Mouse (Mus musculus): ENCODE measurements around the gene Ano6. TPM values are rescaled to one million over a fixed set of nuclear protein-coding genes. Genes with fewer than 3 reads are reported as not detected.

Gene Ano6
- total and polyA plus RNA-seq, 3 experiments, result 14.1 to 19.6 (median 17.3) TPM

DNA sequence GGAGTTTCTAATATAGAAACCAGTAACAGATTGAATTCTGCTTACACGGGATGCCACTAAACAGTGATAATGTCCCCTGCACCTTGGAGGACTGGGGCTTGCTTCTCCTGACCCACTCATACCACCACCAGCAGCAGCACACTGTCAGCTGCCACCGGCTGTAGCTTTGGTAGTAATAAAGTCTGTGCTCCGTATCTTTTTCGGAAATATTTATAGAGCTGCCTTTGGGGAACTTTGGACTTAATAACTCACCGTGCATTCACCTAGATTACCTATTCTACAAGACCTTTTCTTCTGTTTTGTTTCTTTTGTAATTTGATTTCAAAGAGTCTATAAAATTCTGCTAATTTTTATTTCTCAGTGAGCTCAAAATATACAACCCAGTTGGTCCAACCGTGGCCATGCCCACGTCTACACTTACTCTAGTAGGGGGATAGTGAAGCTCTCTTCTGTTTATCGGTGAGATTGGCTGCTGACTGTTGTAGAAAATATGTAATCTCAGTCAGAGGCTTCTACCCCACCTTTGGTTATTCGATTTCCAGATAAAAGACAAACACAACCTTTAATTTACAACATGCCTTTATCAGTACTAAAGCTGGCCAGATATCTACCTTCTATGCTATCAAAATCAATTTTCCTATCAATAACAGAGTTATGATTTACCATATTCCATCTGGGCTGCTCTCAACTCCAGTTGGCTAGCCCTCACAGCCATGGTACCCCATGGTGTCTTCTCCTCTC, 15.8 kb upstream of the Ano6 start:
- H3K9ac ChIP-seq (ENCODE audit: low read depth, low read length), result no peak overlapping the region
- H3K79me2 ChIP-seq (replicated peaks; ENCODE audit: control insufficient read depth, insufficient read depth, low read length), result no peaks in the 10 kb centered on the region
- intact Hi-C loops (cut with DNase I), result no loop called here
- no peaks in the 10 kb centered on the region for H3K27me3 ChIP-seq (ENCODE audit: control insufficient read depth, insufficient read depth, low read length)
- no peak overlapping the region for H3K4me3 ChIP-seq
- no peaks in the 10 kb centered on the region for H3K36me3 ChIP-seq (ENCODE audit: control insufficient read depth, insufficient read depth, low read length)
- no peak overlapping the region for H3K27ac ChIP-seq
- no peak for DNase-seq
- 93% methylated on average over 9 of the region's 9 CpGs for WGBS
- H3K4me1 ChIP-seq (ENCODE audit: control insufficient read depth, insufficient read depth, low read length), result no peaks in the 10 kb centered on the region
- no peak for TF ChIP-seq CTCF (IDR thresholded peaks at IDR 0.05)
- no peak for TF ChIP-seq EP300 (IDR thresholded peaks at IDR 0.05; ENCODE audit: insufficient read depth, low read depth, low read length)
- TF ChIP-seq POLR2A (IDR thresholded peaks at IDR 0.05; ENCODE audit: insufficient read depth, low read depth, low read length), result no peak

GRCm38 (mm10) chr15:95777743-95778142, 12.9 kb upstream of the Ano6 start:
- intact Hi-C loops (cut with DNase I), result no loop called here
- Histone ChIP-seq H3K79me2 (replicated peaks; ENCODE audit: control insufficient read depth, insufficient read depth, low read length) (no peaks in the 10 kb centered on the region), H3K36me3 (ENCODE audit: control insufficient read depth, insufficient read depth, low read length) (no peaks in the 10 kb centered on the region), H3K27me3 (ENCODE audit: control insufficient read depth, insufficient read depth, low read length) (no peaks in the 10 kb centered on the region), H3K4me3 (no peak overlapping the region), H3K27ac (no peak overlapping the region), H3K9ac (ENCODE audit: low read depth, low read length) (no peak overlapping the region), H3K4me1 (ENCODE audit: control insufficient read depth, insufficient read depth, low read length) (no peaks in the 10 kb centered on the region)
- WGBS, result 89% methylated on average over 2 of the region's 2 CpGs
- no peak for TF ChIP-seq CTCF (IDR thresholded peaks at IDR 0.05)
- TF ChIP-seq POLR2A (IDR thresholded peaks at IDR 0.05; ENCODE audit: insufficient read depth, low read depth, low read length), result no peak
- TF ChIP-seq EP300 (IDR thresholded peaks at IDR 0.05; ENCODE audit: insufficient read depth, low read depth, low read length), result no peak
- DNase-seq, result no peak

- H3K27ac ChIP-seq, result no peak overlapping the region
- no peaks in the 10 kb centered on the region for H3K27me3 ChIP-seq (ENCODE audit: control insufficient read depth, insufficient read depth, low read length)
- H3K79me2 ChIP-seq (replicated peaks; ENCODE audit: control insufficient read depth, insufficient read depth, low read length), result no peaks in the 10 kb centered on the region
- intact Hi-C loops (cut with DNase I), result no loop called here
- DNase-seq, result no peak
- WGBS, result 92% methylated on average over 4 of the region's 4 CpGs
- H3K9ac ChIP-seq (ENCODE audit: low read depth, low read length), result no peak overlapping the region
- TF ChIP-seq EP300 (IDR thresholded peaks at IDR 0.05; ENCODE audit: insufficient read depth, low read depth, low read length), result no peak
- TF ChIP-seq POLR2A (IDR thresholded peaks at IDR 0.05; ENCODE audit: insufficient read depth, low read depth, low read length), result no peak
- no peak for TF ChIP-seq CTCF (IDR thresholded peaks at IDR 0.05)
- H3K4me3 ChIP-seq, result no peak overlapping the region
- no peaks in the 10 kb centered on the region for H3K36me3 ChIP-seq (ENCODE audit: control insufficient read depth, insufficient read depth, low read length)
- no peaks in the 10 kb centered on the region for H3K4me1 ChIP-seq (ENCODE audit: control insufficient read depth, insufficient read depth, low read length)
Measured at GRCm38 (mm10) chr15:95778710-95779109, 11.9 kb upstream of the Ano6 start.

GRCm38 (mm10) chr15:95786624-95787023, 4.0 kb upstream of the Ano6 start:
- H3K79me2 ChIP-seq (replicated peaks; ENCODE audit: control insufficient read depth, insufficient read depth, low read length), result no peaks in the 10 kb centered on the region
- intact Hi-C loops (cut with DNase I), result no loop called here
- TF ChIP-seq EP300 (IDR thresholded peaks at IDR 0.05; ENCODE audit: insufficient read depth, low read depth, low read length) (no peak), POLR2A (IDR thresholded peaks at IDR 0.05; ENCODE audit: insufficient read depth, low read depth, low read length) (no peak), CTCF (IDR thresholded peaks at IDR 0.05) (no peak)
- WGBS, result 89% methylated on average over 4 of the region's 4 CpGs
- no peak for DNase-seq
- H3K27ac ChIP-seq, result no peak overlapping the region
- no peaks in the 10 kb centered on the region for H3K27me3 ChIP-seq (ENCODE audit: control insufficient read depth, insufficient read depth, low read length)
- H3K4me1 ChIP-seq (ENCODE audit: control insufficient read depth, insufficient read depth, low read length), result no peaks in the 10 kb centered on the region; the same call in 1 of the 2 replicates
- H3K9ac ChIP-seq (ENCODE audit: low read depth, low read length), result no peak overlapping the region
- H3K36me3 ChIP-seq (ENCODE audit: control insufficient read depth, insufficient read depth, low read length), result no peaks in the 10 kb centered on the region
- no peak overlapping the region for H3K4me3 ChIP-seq

GRCm38 (mm10) chr15:95787578-95787977, 3.1 kb upstream of the Ano6 start:
- no peak for DNase-seq
- Histone ChIP-seq H3K79me2 (replicated peaks; ENCODE audit: control insufficient read depth, insufficient read depth, low read length) (no peaks in the 10 kb centered on the region), H3K4me1 (ENCODE audit: control insufficient read depth, insufficient read depth, low read length) (no peaks in the 10 kb centered on the region; the same call in 1 of the 2 replicates), H3K27ac (no peak overlapping the region), H3K27me3 (ENCODE audit: control insufficient read depth, insufficient read depth, low read length) (no peaks in the 10 kb centered on the region), H3K9ac (ENCODE audit: low read depth, low read length) (no peak overlapping the region), H3K36me3 (ENCODE audit: control insufficient read depth, insufficient read depth, low read length) (no peaks in the 10 kb centered on the region; the same call in none of the 2 replicates), H3K4me3 (no peak overlapping the region)
- 61% methylated on average over 3 of the region's 3 CpGs for WGBS
- TF ChIP-seq POLR2A (IDR thresholded peaks at IDR 0.05; ENCODE audit: insufficient read depth, low read depth, low read length) (no peak), CTCF (IDR thresholded peaks at IDR 0.05) (peak; percentile 70)
- intact Hi-C loops (cut with DNase I), result no loop called here
